Mouse (Mus musculus) heart, embryonic 15.5 days (tissue): ENCODE results near the gene Yju2. TPM values are rescaled to one million over a fixed set of nuclear protein-coding genes. Genes with fewer than 3 reads are reported as not detected.

Experiments
- ATAC-seq: fragments of 200-750 bp; cut with Nextera tagmentation; replicated peaks from 2 replicates; pipeline ENCODE4 v1.8.0; 2017; ENCODE audit warnings: low read depth, moderate TSS enrichment; ENCODE audit not compliant: insufficient number of reproducible peaks, insufficient read depth, low FRiP score
- H3K27ac ChIP-seq: fragments of 300-500 bp; sonication (generic); 2 replicates; pipeline ENCODE4 v1.5.1; 2015; ENCODE audit warnings: mild to moderate bottlenecking, inconsistent platforms
- H3K27me3 ChIP-seq: fragments of 300-500 bp; sonication (generic); 2 replicates; pipeline ENCODE4 v1.6.1; 2015; ENCODE audit warnings: inconsistent platforms
- H3K36me3 ChIP-seq: fragments of 300-500 bp; sonication (generic); 2 replicates; pipeline ENCODE4 v1.6.1; 2015; ENCODE audit warnings: mild to moderate bottlenecking, inconsistent platforms
- H3K4me1 ChIP-seq: fragments of 300-500 bp; sonication (generic); replicated peaks from 2 replicates; pipeline ENCODE4 v1.6.1; 2015; ENCODE audit warnings: inconsistent platforms
- H3K4me2 ChIP-seq: fragments of 300-500 bp; sonication (generic); 2 replicates; pipeline ENCODE4 v1.6.1; 2015; ENCODE audit warnings: inconsistent platforms, mild to moderate bottlenecking, moderate library complexity
- H3K4me3 ChIP-seq: fragments of 300-500 bp; sonication (generic); 2 replicates; pipeline ENCODE4 v1.5.1; 2015; ENCODE audit warnings: mild to moderate bottlenecking, inconsistent platforms
- H3K9ac ChIP-seq: fragments of 300-500 bp; sonication (generic); 2 replicates; pipeline ENCODE4 v1.6.1; 2015; ENCODE audit warnings: mild to moderate bottlenecking, inconsistent platforms
- H3K9me3 ChIP-seq: fragments of 300-500 bp; sonication (generic); replicated peaks from 2 replicates; pipeline ENCODE4 v1.6.1; 2016; ENCODE audit warnings: inconsistent platforms
- WGBS: fragments of 180-500 bp; shearing (Covaris S2); methylation state at CpG from one replicate; pipeline ENCODE4 v1.1.7; 2015; ENCODE audit warnings: mixed read lengths; 5-methylcytosine and 5-hydroxymethylcytosine counted together
- polyA plus RNA-seq: library from polyadenylated mRNA; unstranded; fragments of >200 nt; fragmentation: Nextera tagmentation; extraction: Ambion mirVana; gene quantifications from 2 replicates; pipeline ENCODE4 v1.2.1, GENCODE M21; 2015

Gene Yju2
- polyA plus RNA-seq, 1 experiment from 2014 or later, result 13.9 TPM

- H3K27me3 ChIP-seq, result peaks cover 26% of the 10 kb centered on the region
Observed at GRCm38 (mm10) chr17:55952041-55952440, 6.9 kb upstream of the Yju2 start.

GRCm38 (mm10) chr17:55952447-55953027 is 6.4 kb upstream of the Yju2 start, which contains the start of gene Ebi3:
Ebi3 (plus strand) TSS chr17:55952640.
- no peak for ATAC-seq
- H3K4me3 ChIP-seq, result no peak within 1 kb of the TSS
- 61% methylated on average over 6 of the region's 6 CpGs for WGBS

More at GRCm38 (mm10) chr17:55952041-55952440, 6.9 kb upstream of the Yju2 start:
- no peak for ATAC-seq
- H3K36me3 ChIP-seq, result no peaks in the 10 kb centered on the region
- peaks cover 9% of the 10 kb centered on the region for H3K4me1 ChIP-seq
- no peak overlapping the region for H3K4me2 ChIP-seq
- H3K9me3 ChIP-seq, result no peaks in the 10 kb centered on the region
- no peak overlapping the region for H3K9ac ChIP-seq
- H3K4me3 ChIP-seq, result no peak overlapping the region
- H3K27ac ChIP-seq, result no peak overlapping the region

GRCm38 (mm10) chr17:55953751-55954150 is 5.1 kb upstream of the Yju2 start:
- Histone ChIP-seq H3K4me2 (no peak overlapping the region), H3K36me3 (no peaks in the 10 kb centered on the region), H3K4me1 (peaks cover 15% of the 10 kb centered on the region), H3K9ac (no peak overlapping the region), H3K9me3 (no peaks in the 10 kb centered on the region), H3K27ac (no peak overlapping the region), H3K27me3 (peaks cover 26% of the 10 kb centered on the region), H3K4me3 (no peak overlapping the region)
- no peak for ATAC-seq
- 52% methylated on average over 6 of the region's 6 CpGs for WGBS

More at GRCm38 (mm10) chr17:55952447-55953027, 6.4 kb upstream of the Yju2 start, which contains the start of gene Ebi3:
- peaks cover 9% of the 10 kb centered on the region for H3K4me1 ChIP-seq
- no peak within 1 kb of the TSS for H3K9ac ChIP-seq
- no peaks in the 10 kb centered on the region for H3K9me3 ChIP-seq
- H3K27ac ChIP-seq, result no peak within 1 kb of the TSS
- no peak within 1 kb of the TSS for H3K4me2 ChIP-seq
- H3K36me3 ChIP-seq, result no peaks in the 10 kb centered on the region
- peaks cover 26% of the 10 kb centered on the region for H3K27me3 ChIP-seq

GRCm38 (mm10) chr17:55954229-55954628 is 4.7 kb upstream of the Yju2 start:
- peaks cover 15% of the 10 kb centered on the region for H3K4me1 ChIP-seq
- no peak overlapping the region for H3K4me3 ChIP-seq
- peaks cover 26% of the 10 kb centered on the region for H3K27me3 ChIP-seq
- H3K36me3 ChIP-seq, result no peaks in the 10 kb centered on the region
- no peak overlapping the region for H3K4me2 ChIP-seq
- no peak overlapping the region for H3K27ac ChIP-seq
- H3K9me3 ChIP-seq, result no peaks in the 10 kb centered on the region
- no peak for ATAC-seq
- 33% methylated on average over 16 of the region's 16 CpGs for WGBS
- H3K9ac ChIP-seq, result no peak overlapping the region

GRCm38 (mm10) chr17:55956129-55956528 is 2.8 kb upstream of the Yju2 start:
- ATAC-seq, result no peak
- peaks cover 4% of the 10 kb centered on the region for H3K36me3 ChIP-seq
- H3K4me2 ChIP-seq, result peak overlapping the region; percentile 64
- H3K9ac ChIP-seq, result 0 out of 2 replicates have a peak overlapping the region, but pooled peaks have one; percentile 6
- peaks cover 26% of the 10 kb centered on the region for H3K27me3 ChIP-seq
- 5% methylated on average over 26 of the region's 26 CpGs for whole genome bisulfite sequencing
- H3K27ac ChIP-seq, result no peak overlapping the region
- H3K4me3 ChIP-seq, result peak overlapping the region; percentile 38
- no peaks in the 10 kb centered on the region for H3K9me3 ChIP-seq
- H3K4me1 ChIP-seq, result peaks cover 24% of the 10 kb centered on the region

- 37% methylated on average over 6 of the region's 6 CpGs for WGBS
Observed at GRCm38 (mm10) chr17:55956591-55956990, 2.3 kb upstream of the Yju2 start.

GRCm38 (mm10) chr17:55957168-55957567 is 1.7 kb upstream of the Yju2 start:
- H3K4me2 ChIP-seq, result no peak overlapping the region
- no peak overlapping the region for H3K4me3 ChIP-seq
- H3K27ac ChIP-seq, result no peak overlapping the region
- peaks cover 13% of the 10 kb centered on the region for H3K36me3 ChIP-seq
- no peak for ATAC-seq
- no peaks in the 10 kb centered on the region for H3K9me3 ChIP-seq
- peaks cover 24% of the 10 kb centered on the region for H3K4me1 ChIP-seq
- WGBS, result 15% methylated on average over 9 of the region's 9 CpGs
- peaks cover 26% of the 10 kb centered on the region for H3K27me3 ChIP-seq
- no peak overlapping the region for H3K9ac ChIP-seq

More at GRCm38 (mm10) chr17:55956591-55956990, 2.3 kb upstream of the Yju2 start:
- ATAC-seq, result no peak
- peaks cover 24% of the 10 kb centered on the region for H3K4me1 ChIP-seq
- H3K4me3 ChIP-seq, result peak overlapping the region; percentile 38; the same call in 1 of the 2 replicates
- H3K4me2 ChIP-seq, result peak overlapping the region; percentile 64
- no peak overlapping the region for H3K27ac ChIP-seq
- no peaks in the 10 kb centered on the region for H3K9me3 ChIP-seq
- H3K27me3 ChIP-seq, result peaks cover 26% of the 10 kb centered on the region
- H3K9ac ChIP-seq, result no peak overlapping the region
- H3K36me3 ChIP-seq, result peaks cover 7% of the 10 kb centered on the region

GRCm38 (mm10) chr17:55957726-55958583 is 944 bp upstream of the Yju2 start:
- Histone ChIP-seq H3K27ac (peak overlapping the region; percentile 97; the same call in 1 of the 2 replicates), H3K36me3 (peaks cover 16% of the 10 kb centered on the region), H3K27me3 (peaks cover 26% of the 10 kb centered on the region), H3K9me3 (no peaks in the 10 kb centered on the region), H3K4me3 (peak overlapping the region; percentile 65), H3K4me1 (peaks cover 25% of the 10 kb centered on the region), H3K9ac (peak overlapping the region; percentile 47; the same call in 1 of the 2 replicates), H3K4me2 (peak overlapping the region; percentile 72)
- ATAC-seq, result no peak
- WGBS, result 80% methylated on average over 13 of the region's 13 CpGs

- WGBS, result 27% methylated on average over 2 of the region's 2 CpGs
- no peak for ATAC-seq
Observed at GRCm38 (mm10) chr17:55958584-55958886, 364 bp upstream of the Yju2 start.

GRCm38 (mm10) chr17:55959946-55960740 is 1.2 kb downstream of the Yju2 start:
- ATAC-seq, result no peak
- 71% methylated on average over 10 of the region's 10 CpGs for whole genome bisulfite sequencing

More at GRCm38 (mm10) chr17:55958584-55958886, 364 bp upstream of the Yju2 start:
- peak overlapping the region; percentile 47 for H3K9ac ChIP-seq
- H3K27ac ChIP-seq, result peak overlapping the region; percentile 97
- peaks cover 26% of the 10 kb centered on the region for H3K27me3 ChIP-seq
- peaks cover 16% of the 10 kb centered on the region for H3K36me3 ChIP-seq
- H3K4me3 ChIP-seq, result peak overlapping the region; percentile 65
- H3K9me3 ChIP-seq, result no peaks in the 10 kb centered on the region
- H3K4me2 ChIP-seq, result peak overlapping the region; percentile 72
- H3K4me1 ChIP-seq, result peaks cover 29% of the 10 kb centered on the region

GRCm38 (mm10) chr17:55960791-55961190 is 1.9 kb downstream of the Yju2 start:
- H3K4me2 ChIP-seq, result no peak overlapping the region
- H3K27ac ChIP-seq, result no peak overlapping the region
- peaks cover 9% of the 10 kb centered on the region for H3K27me3 ChIP-seq
- ATAC-seq, result no peak
- peaks cover 26% of the 10 kb centered on the region for H3K36me3 ChIP-seq
- no peak overlapping the region for H3K9ac ChIP-seq
- no peaks in the 10 kb centered on the region for H3K9me3 ChIP-seq
- H3K4me3 ChIP-seq, result no peak overlapping the region
- H3K4me1 ChIP-seq, result peaks cover 29% of the 10 kb centered on the region

More at GRCm38 (mm10) chr17:55959946-55960740, 1.2 kb downstream of the Yju2 start:
- Histone ChIP-seq H3K4me1 (peaks cover 29% of the 10 kb centered on the region), H3K27ac (peak overlapping the region; percentile 97), H3K36me3 (peaks cover 25% of the 10 kb centered on the region), H3K9ac (0 out of 2 replicates have a peak overlapping the region, but pooled peaks have one; percentile 36), H3K9me3 (no peaks in the 10 kb centered on the region), H3K4me2 (peak overlapping the region; percentile 59), H3K4me3 (peak overlapping the region; percentile 65), H3K27me3 (peaks cover 15% of the 10 kb centered on the region)
